In genomic region chr6:115908421-115908982, GRCm38 (mm10) we compare ENCODE assay signal across 20 mouse cellular contexts. TPM values are rescaled to one million over a fixed set of nuclear protein-coding genes. Genes with fewer than 3 reads are reported as not detected.
A peak's percentile ranks its signal among the peaks of the same experiment; 100 is the strongest.
DNase-seq lines count a peak whose midpoint lies in the region; ATAC-seq and TF ChIP-seq lines count a peak whose summit lies in the region.
"Had no signal": no experiment of that assay in that cellular context is flagged by ENCODE, and none has a peak within 500 bp of the region (broad histone marks: within the 10 kb centered on the region; RNA-seq: fewer than 3 reads in every experiment).

No protein-coding gene starts in this region.

- no peak overlapping the region for H3K4me2 ChIP-seq in forebrain, embryonic 15.5 days (replicated peaks)
- H3K4me2 ChIP-seq in forebrain, embryonic 14.5 days (ENCODE audit: low read length) = no peak overlapping the region
- H3K4me2 ChIP-seq in kidney, postnatal 0 days (ENCODE audit: low read length) = no peak overlapping the region
- 0 out of 2 replicates have a peak overlapping the region, but pooled peaks have one; percentile 3 for H3K4me2 ChIP-seq in intestine, postnatal 0 days (replicated peaks; ENCODE audit: low read depth)
- no peak overlapping the region for H3K4me2 ChIP-seq in hindbrain, embryonic 16.5 days (ENCODE audit: low read length)
- H3K4me2 ChIP-seq: embryonic facial prominence, embryonic 13.5 days; forebrain, embryonic 13.5 days; hindbrain, embryonic 13.5 days; limb, embryonic 15.5 days; stomach, embryonic 15.5 days had no signal

- no peak for TF ChIP-seq POLR2A in kidney, adult 2 months (IDR thresholded peaks at IDR 0.05; ENCODE audit: low read depth, low read length)

- peaks cover 3% of the 10 kb centered on the region; the same call in 1 of the 2 replicates for H3K36me3 ChIP-seq in forebrain, embryonic 15.5 days
- peaks cover 13% of the 10 kb centered on the region; the same call in 1 of the 2 replicates for H3K36me3 ChIP-seq in forebrain, embryonic 14.5 days (ENCODE audit: control insufficient read depth, insufficient read depth, low read length)
- H3K36me3 ChIP-seq in kidney, postnatal 0 days (ENCODE audit: insufficient read depth, low read length) = 0 out of 2 replicates have a peak, but pooled peaks cover 5% of the 10 kb centered on the region
- H3K36me3 ChIP-seq in kidney, adult 2 months (ENCODE audit: control insufficient read depth, insufficient read depth, low read length) = no peaks in the 10 kb centered on the region
- H3K36me3 ChIP-seq in intestine, postnatal 0 days (ENCODE audit: control insufficient read depth, insufficient read depth) = no peaks in the 10 kb centered on the region
- no peaks in the 10 kb centered on the region for H3K36me3 ChIP-seq in hindbrain, embryonic 16.5 days (ENCODE audit: control insufficient read depth, insufficient read depth, low read length)

- H3K27me3 ChIP-seq in forebrain, embryonic 15.5 days = no peaks in the 10 kb centered on the region
- H3K27me3 ChIP-seq in forebrain, embryonic 14.5 days (replicated peaks; ENCODE audit: control insufficient read depth, insufficient read depth, low read length) = no peaks in the 10 kb centered on the region
- no peaks in the 10 kb centered on the region for H3K27me3 ChIP-seq in kidney, postnatal 0 days (ENCODE audit: insufficient read depth, low read length)
- H3K27me3 ChIP-seq in kidney, adult 2 months (replicated peaks; ENCODE audit: control insufficient read depth, insufficient read depth, low read length) = no peaks in the 10 kb centered on the region
- no peaks in the 10 kb centered on the region for H3K27me3 ChIP-seq in intestine, postnatal 0 days (replicated peaks; ENCODE audit: control insufficient read depth, insufficient read depth, low read length)
- no peaks in the 10 kb centered on the region for H3K27me3 ChIP-seq in hindbrain, embryonic 16.5 days (replicated peaks; ENCODE audit: control insufficient read depth, insufficient read depth, low read length)
- H3K27me3 ChIP-seq: embryonic facial prominence, embryonic 13.5 days; forebrain, embryonic 13.5 days; hindbrain, embryonic 13.5 days; limb, embryonic 15.5 days; Patski; stomach, embryonic 15.5 days had no signal

- no peak overlapping the region for H3K9ac ChIP-seq in forebrain, embryonic 15.5 days (replicated peaks)
- no peak overlapping the region for H3K9ac ChIP-seq in forebrain, embryonic 14.5 days (ENCODE audit: low read length)
- H3K9ac ChIP-seq in kidney, postnatal 0 days (ENCODE audit: low read depth, low read length) = no peak overlapping the region
- no peak overlapping the region for H3K9ac ChIP-seq in intestine, postnatal 0 days (ENCODE audit: low read depth, low read length)
- H3K9ac ChIP-seq in hindbrain, embryonic 16.5 days (ENCODE audit: low read depth, low read length) = no peak overlapping the region
- H3K9ac ChIP-seq: forebrain, embryonic 13.5 days; hindbrain, embryonic 13.5 days; limb, embryonic 15.5 days; stomach, embryonic 15.5 days had no signal

- ATAC-seq in forebrain, embryonic 15.5 days (replicated peaks) = no peak
- ATAC-seq in forebrain, embryonic 14.5 days = no peak
- ATAC-seq in kidney, postnatal 0 days (replicated peaks; ENCODE audit: low FRiP score, low read depth) = no peak
- no peak for ATAC-seq in intestine, postnatal 0 days
- peak; percentile 54 for ATAC-seq in megakaryocyte progenitor cell, adult 5-6 weeks (replicated peaks; ENCODE audit: poor library complexity)
- no peak for ATAC-seq in hindbrain, embryonic 16.5 days
- ATAC-seq: forebrain, embryonic 13.5 days; midbrain, embryonic 16.5 days; Patski had no signal

- H3K9me3 ChIP-seq in forebrain, embryonic 15.5 days = no peaks in the 10 kb centered on the region
- H3K9me3 ChIP-seq in forebrain, embryonic 14.5 days (replicated peaks; ENCODE audit: control insufficient read depth, low read length) = no peaks in the 10 kb centered on the region
- H3K9me3 ChIP-seq in kidney, postnatal 0 days (replicated peaks; ENCODE audit: low read length) = no peaks in the 10 kb centered on the region
- no peaks in the 10 kb centered on the region for H3K9me3 ChIP-seq in intestine, postnatal 0 days (ENCODE audit: control insufficient read depth)
- H3K9me3 ChIP-seq in hindbrain, embryonic 16.5 days (ENCODE audit: control insufficient read depth, low read length) = no peaks in the 10 kb centered on the region
- H3K9me3 ChIP-seq: embryonic facial prominence, embryonic 13.5 days; forebrain, embryonic 13.5 days; hindbrain, embryonic 13.5 days; limb, embryonic 15.5 days; stomach, embryonic 15.5 days had no signal

- DNase-seq in forebrain, embryonic 14.5 days (ENCODE audit: low spot score) = no peak
- no peak for DNase-seq in kidney, postnatal 0 days (ENCODE audit: low spot score)
- no peak for DNase-seq in kidney, adult 2 months
- DNase-seq in retina, embryonic 14.5 days (ENCODE audit: low spot score) = no peak
- DNase-seq: cerebellum, adult 9-10 months; gastrocnemius, postnatal 14 days; kidney, postnatal 10 days; thymus, postnatal 25 days had no signal

- no peak for TF ChIP-seq CTCF in kidney, postnatal 0 days (IDR thresholded peaks at IDR 0.05; ENCODE audit: low read depth)
- TF ChIP-seq CTCF in kidney, adult 2 months (conservative IDR thresholded peaks at IDR 0.05; ENCODE audit: insufficient read depth, insufficient read length, low read depth, low read length) = no peak
- no peak for TF ChIP-seq CTCF in intestine, postnatal 0 days (IDR thresholded peaks at IDR 0.05; ENCODE audit: low read depth)

- H3K27ac ChIP-seq in forebrain, embryonic 15.5 days (replicated peaks) = 0 out of 2 replicates have a peak overlapping the region, but pooled peaks have one; percentile 9
- no peak overlapping the region for H3K27ac ChIP-seq in forebrain, embryonic 14.5 days (ENCODE audit: low read depth, low read length)
- peak overlapping the region; percentile 38 for H3K27ac ChIP-seq in kidney, postnatal 0 days
- H3K27ac ChIP-seq in kidney, adult 2 months (ENCODE audit: insufficient read depth, low read depth, low read length) = no peak overlapping the region
- H3K27ac ChIP-seq in intestine, postnatal 0 days (ENCODE audit: low read depth, low read length) = no peak overlapping the region
- no peak overlapping the region for H3K27ac ChIP-seq in hindbrain, embryonic 16.5 days (ENCODE audit: low read depth, low read length)
- H3K27ac ChIP-seq: embryonic facial prominence, embryonic 13.5 days; forebrain, embryonic 13.5 days; hindbrain, embryonic 13.5 days had no signal

- WGBS in forebrain, embryonic 15.5 days = 50% methylated on average over 6 of the region's 6 CpGs
- WGBS in forebrain, embryonic 14.5 days = 41% methylated on average over 6 of the region's 6 CpGs
- WGBS in kidney, postnatal 0 days = 57% methylated on average over 6 of the region's 6 CpGs
- WGBS in kidney, adult 2 months = 74% methylated on average over 6 of the region's 6 CpGs
- WGBS in intestine, postnatal 0 days = 29% methylated on average over 6 of the region's 6 CpGs
- WGBS in hindbrain, embryonic 16.5 days = 37% methylated on average over 6 of the region's 6 CpGs

- H3K4me3 ChIP-seq in forebrain, embryonic 15.5 days = no peak overlapping the region
- H3K4me3 ChIP-seq in forebrain, embryonic 14.5 days (ENCODE audit: low read depth, low read length) = no peak overlapping the region
- H3K4me3 ChIP-seq in kidney, postnatal 0 days (replicated peaks; ENCODE audit: low read depth, low read length) = no peak overlapping the region
- no peak overlapping the region for H3K4me3 ChIP-seq in kidney, adult 2 months (ENCODE audit: insufficient read depth, low read depth, low read length)
- no peak overlapping the region for H3K4me3 ChIP-seq in intestine, postnatal 0 days (ENCODE audit: low read depth, low read length)
- no peak overlapping the region for H3K4me3 ChIP-seq in hindbrain, embryonic 16.5 days (ENCODE audit: low read length)
- H3K4me3 ChIP-seq: embryonic facial prominence, embryonic 13.5 days; forebrain, embryonic 13.5 days; hindbrain, embryonic 13.5 days; limb, embryonic 15.5 days; stomach, embryonic 15.5 days had no signal

- peaks cover 15% of the 10 kb centered on the region for H3K4me1 ChIP-seq in forebrain, embryonic 15.5 days
- H3K4me1 ChIP-seq in forebrain, embryonic 14.5 days (ENCODE audit: control insufficient read depth, insufficient read depth, low read length) = peaks cover 5% of the 10 kb centered on the region
- peaks cover 16% of the 10 kb centered on the region for H3K4me1 ChIP-seq in kidney, postnatal 0 days (replicated peaks; ENCODE audit: insufficient read depth, low read length)
- H3K4me1 ChIP-seq in kidney, adult 2 months (ENCODE audit: control insufficient read depth, insufficient read depth, low read length) = no peaks in the 10 kb centered on the region
- 0 out of 2 replicates have a peak, but pooled peaks cover 4% of the 10 kb centered on the region for H3K4me1 ChIP-seq in intestine, postnatal 0 days (replicated peaks; ENCODE audit: control insufficient read depth, insufficient read depth, low read length)
- no peaks in the 10 kb centered on the region for H3K4me1 ChIP-seq in hindbrain, embryonic 16.5 days (ENCODE audit: control insufficient read depth, insufficient read depth, low read depth, low read length)
- H3K4me1 ChIP-seq: stomach, embryonic 15.5 days had no signal

RNA-seq across cellular contexts. Expression of gene Rho, which starts 23.0 kb away (rescaled TPM):
- 0.09 and 0.19 TPM in 2 replicates for polyA plus RNA-seq in forebrain, embryonic 15.5 days (2015; fragmentation: Nextera tagmentation; extraction: Ambion mirVana)
- polyA plus RNA-seq in forebrain, embryonic 14.5 days (2014; fragmentation: Nextera tagmentation; extraction: Ambion mirVana) = 0.19 and 0.30 TPM in 2 replicates
- polyA plus RNA-seq in kidney, postnatal 0 days (2015; fragmentation: Nextera tagmentation; extraction: Ambion mirVana) = not detected in 2 replicates
- 0.66 and 0.96 TPM in 2 replicates for polyA plus RNA-seq in kidney, adult 2 months (2012; rRNA removed)
- 0.16 TPM in 1 of 2 replicates, not detected in the other for polyA plus RNA-seq in intestine, postnatal 0 days (2015; fragmentation: Nextera tagmentation; extraction: Ambion mirVana)
- total RNA-seq in megakaryocyte progenitor cell, adult 5-6 weeks (2015) = 0.15 TPM in 1 of 2 replicates, not detected in the other
- total RNA-seq in megakaryocyte progenitor cell, adult 5-6 weeks (2017) = 0.34 TPM in 1 of 2 replicates, not detected in the other
- 0.35 and 0.50 TPM in 2 replicates for polyA plus RNA-seq in hindbrain, embryonic 16.5 days (2015; fragmentation: Nextera tagmentation; extraction: Ambion mirVana)

RNA-seq across cellular contexts. Expression of gene H1foo, which starts 36.2 kb away (rescaled TPM):
- polyA plus RNA-seq in forebrain, embryonic 15.5 days (2015; fragmentation: Nextera tagmentation; extraction: Ambion mirVana) = not detected in 2 replicates
- not detected in 2 replicates for polyA plus RNA-seq in forebrain, embryonic 14.5 days (2014; fragmentation: Nextera tagmentation; extraction: Ambion mirVana)
- polyA plus RNA-seq in kidney, postnatal 0 days (2015; fragmentation: Nextera tagmentation; extraction: Ambion mirVana) = not detected in 2 replicates
- not detected in 2 replicates for polyA plus RNA-seq in kidney, adult 2 months (2012; rRNA removed)
- not detected in 2 replicates for polyA plus RNA-seq in intestine, postnatal 0 days (2015; fragmentation: Nextera tagmentation; extraction: Ambion mirVana)
- total RNA-seq in megakaryocyte progenitor cell, adult 5-6 weeks (2015) = not detected in 2 replicates
- not detected in 2 replicates for total RNA-seq in megakaryocyte progenitor cell, adult 5-6 weeks (2017)
- not detected in 2 replicates for polyA plus RNA-seq in hindbrain, embryonic 16.5 days (2015; fragmentation: Nextera tagmentation; extraction: Ambion mirVana)
- total RNA-seq: gastrocnemius, postnatal 14 days had no signal
- polyA plus RNA-seq: embryonic facial prominence, embryonic 13.5 days; forebrain, embryonic 13.5 days; hindbrain, embryonic 13.5 days; limb, embryonic 15.5 days; midbrain, embryonic 16.5 days; neural tube, embryonic 14.5 days; Patski; stomach, embryonic 15.5 days had no signal

RNA-seq across cellular contexts. Expression of gene Ift122, which starts 55.2 kb away (rescaled TPM):
- polyA plus RNA-seq in forebrain, embryonic 15.5 days (2015; fragmentation: Nextera tagmentation; extraction: Ambion mirVana) = 28.2 and 29.4 TPM in 2 replicates
- 16.9 and 23.2 TPM in 2 replicates for polyA plus RNA-seq in forebrain, embryonic 14.5 days (2014; fragmentation: Nextera tagmentation; extraction: Ambion mirVana)
- 14.9 and 20.6 TPM in 2 replicates for polyA plus RNA-seq in kidney, postnatal 0 days (2015; fragmentation: Nextera tagmentation; extraction: Ambion mirVana)
- 29.2 and 33.1 TPM in 2 replicates for polyA plus RNA-seq in kidney, adult 2 months (2012; rRNA removed)
- 3.0 and 3.1 TPM in 2 replicates for polyA plus RNA-seq in intestine, postnatal 0 days (2015; fragmentation: Nextera tagmentation; extraction: Ambion mirVana)
- 1.7 and 1.8 TPM in 2 replicates for total RNA-seq in megakaryocyte progenitor cell, adult 5-6 weeks (2015)
- total RNA-seq in megakaryocyte progenitor cell, adult 5-6 weeks (2017) = 3.2 and 3.9 TPM in 2 replicates
- polyA plus RNA-seq in hindbrain, embryonic 16.5 days (2015; fragmentation: Nextera tagmentation; extraction: Ambion mirVana) = 31.4 and 33.0 TPM in 2 replicates

RNA-seq across cellular contexts. Expression of gene Mbd4, which starts 55.3 kb away (rescaled TPM):
- 15.5 and 16.3 TPM in 2 replicates for polyA plus RNA-seq in forebrain, embryonic 15.5 days (2015; fragmentation: Nextera tagmentation; extraction: Ambion mirVana)
- polyA plus RNA-seq in forebrain, embryonic 14.5 days (2014; fragmentation: Nextera tagmentation; extraction: Ambion mirVana) = 9.3 and 11.3 TPM in 2 replicates
- 10.9 TPM in 2 replicates for polyA plus RNA-seq in kidney, postnatal 0 days (2015; fragmentation: Nextera tagmentation; extraction: Ambion mirVana)
- 1.6 and 1.9 TPM in 2 replicates for polyA plus RNA-seq in kidney, adult 2 months (2012; rRNA removed)
- 3.4 and 3.5 TPM in 2 replicates for polyA plus RNA-seq in intestine, postnatal 0 days (2015; fragmentation: Nextera tagmentation; extraction: Ambion mirVana)
- 10.4 and 12.3 TPM in 2 replicates for total RNA-seq in megakaryocyte progenitor cell, adult 5-6 weeks (2015)
- 19.7 and 25.9 TPM in 2 replicates for total RNA-seq in megakaryocyte progenitor cell, adult 5-6 weeks (2017)
- polyA plus RNA-seq in hindbrain, embryonic 16.5 days (2015; fragmentation: Nextera tagmentation; extraction: Ambion mirVana) = 11.1 and 11.4 TPM in 2 replicates

Comparison
In these comparisons a context has a peak if more than half of its experiments do, and no peak if none do; other contexts are left out.
1. H3K27ac ChIP-seq: peak in forebrain, embryonic 15.5 days (single experiment) and kidney, postnatal 0 days (single experiment); none in forebrain, embryonic 14.5 days (single experiment), kidney, adult 2 months (single experiment), intestine, postnatal 0 days (single experiment) and hindbrain, embryonic 16.5 days (single experiment).